Mouse (Mus musculus) bone marrow macrophage, adult 2 months (primary cell): ENCODE results near the gene Fgfr2. TPM values are rescaled to one million over a fixed set of nuclear protein-coding genes. Genes with fewer than 3 reads are reported as not detected.

ENCODE experiments used
- H3K27ac ChIP-seq: 2 replicates; pipeline ENCODE4 v1.5.1; 2012; ENCODE audit warnings: low read depth, low read length; ENCODE audit not compliant: insufficient read depth
- H3K4me1 ChIP-seq: 2 replicates; pipeline ENCODE4 v1.6.1; 2012; ENCODE audit warnings: low read length; ENCODE audit not compliant: control insufficient read depth, insufficient read depth
- H3K4me3 ChIP-seq: 2 replicates; pipeline ENCODE4 v1.5.1; 2012; ENCODE audit warnings: mild to moderate bottlenecking, low read length, moderate library complexity; ENCODE audit not compliant: insufficient read depth
- CTCF ChIP-seq: IDR thresholded peaks from 2 replicates; pipeline ENCODE4 v1.5.1; 2012; ENCODE audit warnings: low read depth, mild to moderate bottlenecking, low read length, moderate library complexity
- POLR2A ChIP-seq: IDR thresholded peaks from 2 replicates; pipeline ENCODE4 v1.6.1; 2012; ENCODE audit warnings: mild to moderate bottlenecking, low read depth, low read length, borderline replicate concordance
- polyA plus RNA-seq: library from polyadenylated mRNA; stranded (reverse); fragments of >200 nt; gene quantifications from 2 replicates; pipeline ENCODE4 v1.2.4, GENCODE M21; 2012; ENCODE audit not compliant: missing spikeins, insufficient read depth, insufficient read length

Gene Fgfr2
- polyA plus RNA-seq, 1 experiment = 0.27 TPM

- no peak overlapping the region for H3K27ac ChIP-seq
- TF ChIP-seq CTCF = no peak
- no peak for TF ChIP-seq POLR2A
- no peak overlapping the region for H3K4me3 ChIP-seq
- H3K4me1 ChIP-seq = no peaks in the 10 kb centered on the region
Measured at GRCm38 (mm10) chr7:132181586-132182198, 941.5 kb downstream of the Fgfr2 start.

GRCm38 (mm10) chr7:132181042-132181441 lies 942.1 kb downstream of the Fgfr2 start:
- H3K27ac ChIP-seq = no peak overlapping the region
- H3K4me1 ChIP-seq = no peaks in the 10 kb centered on the region
- TF ChIP-seq CTCF = no peak
- no peak for TF ChIP-seq POLR2A
- no peak overlapping the region for H3K4me3 ChIP-seq

- Histone ChIP-seq H3K4me3 (no peak overlapping the region), H3K4me1 (no peaks in the 10 kb centered on the region), H3K27ac (no peak overlapping the region)
- TF ChIP-seq CTCF (no peak), POLR2A (no peak)
Measured at GRCm38 (mm10) chr7:132179049-132179448, 944.1 kb downstream of the Fgfr2 start.

- Histone ChIP-seq H3K4me3 (no peak overlapping the region), H3K4me1 (no peaks in the 10 kb centered on the region)
- TF ChIP-seq CTCF (no peak), POLR2A (no peak)
Measured at GRCm38 (mm10) chr7:132174787-132175186, 948.4 kb downstream of the Fgfr2 start.

GRCm38 (mm10) chr7:132174296-132174695 lies 948.9 kb downstream of the Fgfr2 start:
- no peak overlapping the region for H3K4me3 ChIP-seq
- H3K4me1 ChIP-seq = no peaks in the 10 kb centered on the region
- no peak overlapping the region for H3K27ac ChIP-seq
- no peak for TF ChIP-seq POLR2A
- no peak for TF ChIP-seq CTCF

More at GRCm38 (mm10) chr7:132174787-132175186, 948.4 kb downstream of the Fgfr2 start:
- no peak overlapping the region for H3K27ac ChIP-seq

GRCm38 (mm10) chr7:132172220-132172619 lies 950.9 kb downstream of the Fgfr2 start:
- TF ChIP-seq POLR2A = no peak
- no peak for TF ChIP-seq CTCF
- Histone ChIP-seq H3K27ac (no peak overlapping the region), H3K4me1 (no peaks in the 10 kb centered on the region), H3K4me3 (no peak overlapping the region)

- TF ChIP-seq POLR2A = no peak
- no peak for TF ChIP-seq CTCF
- Histone ChIP-seq H3K4me1 (no peaks in the 10 kb centered on the region), H3K27ac (no peak overlapping the region), H3K4me3 (no peak overlapping the region)
Measured at GRCm38 (mm10) chr7:132171716-132172115, 951.4 kb downstream of the Fgfr2 start.

- H3K4me3 ChIP-seq = no peak overlapping the region
- no peak overlapping the region for H3K27ac ChIP-seq
- TF ChIP-seq CTCF = no peak
- TF ChIP-seq POLR2A = no peak
- H3K4me1 ChIP-seq = no peaks in the 10 kb centered on the region
Measured at GRCm38 (mm10) chr7:132169419-132170169, 953.6 kb downstream of the Fgfr2 start.

GRCm38 (mm10) chr7:132167239-132167638 lies 955.9 kb downstream of the Fgfr2 start:
- Histone ChIP-seq H3K27ac (no peak overlapping the region), H3K4me1 (no peaks in the 10 kb centered on the region), H3K4me3 (no peak overlapping the region)
- TF ChIP-seq POLR2A (no peak), CTCF (no peak)

GRCm38 (mm10) chr7:132162254-132162653 lies 960.9 kb downstream of the Fgfr2 start:
- Histone ChIP-seq H3K27ac (no peak overlapping the region), H3K4me3 (no peak overlapping the region), H3K4me1 (no peaks in the 10 kb centered on the region)
- no peak for TF ChIP-seq POLR2A
- no peak for TF ChIP-seq CTCF
